Comparison of ENCODE assay signal across 24 mouse cellular contexts in the genomic region with DNA sequence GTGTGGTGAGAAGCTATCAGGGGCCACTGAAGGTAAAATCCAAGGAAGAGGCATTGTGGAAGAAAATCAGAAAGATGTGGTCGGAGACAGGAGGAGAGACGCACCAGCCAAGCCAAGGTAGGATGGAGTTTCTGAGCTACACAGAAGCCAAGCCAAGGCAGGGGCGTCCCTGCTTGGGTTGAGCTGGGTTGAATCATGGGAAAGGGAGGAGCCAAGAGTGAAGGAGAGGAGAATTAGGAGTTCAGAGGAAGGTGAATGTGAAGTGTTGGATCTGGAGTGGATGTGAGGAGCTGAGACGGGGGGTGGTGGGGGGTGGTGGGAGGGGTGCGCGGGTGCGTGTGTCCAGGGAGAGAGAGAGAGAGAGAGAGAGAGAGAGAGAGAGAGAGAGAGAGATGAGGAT. TPM values are rescaled to one million over a fixed set of nuclear protein-coding genes. Genes with fewer than 3 reads are reported as not detected.
A peak's percentile ranks its signal among the peaks of the same experiment; 100 is the strongest.
DNase-seq lines count a peak whose midpoint lies in the region; ATAC-seq and TF ChIP-seq lines count a peak whose summit lies in the region.
"Had no signal": no experiment of that assay in that cellular context is flagged by ENCODE, and none has a peak within 500 bp of the region (broad histone marks: within the 10 kb centered on the region; RNA-seq: fewer than 3 reads in every experiment).

No protein-coding gene starts in this region.

- H3K4me3 ChIP-seq in intestine, embryonic 14.5 days (ENCODE audit: low read depth, low read length): no peak overlapping the region
- H3K4me3 ChIP-seq in intestine, postnatal 0 days (ENCODE audit: low read depth, low read length): no peak overlapping the region
- no peak overlapping the region for H3K4me3 ChIP-seq in lung, embryonic 16.5 days (ENCODE audit: low read length)
- no peak overlapping the region for H3K4me3 ChIP-seq in lung, postnatal 0 days (ENCODE audit: low read depth, low read length)
- H3K4me3 ChIP-seq in embryonic facial prominence, embryonic 14.5 days (ENCODE audit: low read depth, low read length): no peak overlapping the region
- H3K4me3 ChIP-seq: forebrain, embryonic 12.5 days; heart, embryonic 10.5 days; hindbrain, embryonic 13.5 days had no signal

- 0 out of 2 replicates have a peak, but pooled peaks cover 5% of the 10 kb centered on the region for H3K4me1 ChIP-seq in intestine, embryonic 14.5 days (replicated peaks; ENCODE audit: control insufficient read depth, insufficient read depth, low read length)
- no peaks in the 10 kb centered on the region for H3K4me1 ChIP-seq in intestine, postnatal 0 days (replicated peaks; ENCODE audit: control insufficient read depth, insufficient read depth, low read length)
- H3K4me1 ChIP-seq in lung, embryonic 16.5 days (replicated peaks; ENCODE audit: control insufficient read depth, insufficient read depth, low read length): peaks cover 6% of the 10 kb centered on the region
- no peaks in the 10 kb centered on the region for H3K4me1 ChIP-seq in lung, postnatal 0 days (ENCODE audit: insufficient read depth, low read depth, low read length)
- H3K4me1 ChIP-seq in embryonic facial prominence, embryonic 14.5 days (ENCODE audit: control insufficient read depth, insufficient read depth, low read length): peaks cover 17% of the 10 kb centered on the region

- H3K4me2 ChIP-seq in intestine, embryonic 14.5 days (ENCODE audit: low read length): no peak overlapping the region; the same call in 1 of the 2 replicates
- H3K4me2 ChIP-seq in intestine, postnatal 0 days (replicated peaks; ENCODE audit: low read depth): no peak overlapping the region
- peak overlapping the region; percentile 35 for H3K4me2 ChIP-seq in lung, embryonic 16.5 days (ENCODE audit: low read depth, low read length)
- no peak overlapping the region for H3K4me2 ChIP-seq in lung, postnatal 0 days (replicated peaks; ENCODE audit: low read depth, low read length)
- 0 out of 2 replicates have a peak overlapping the region, but pooled peaks have one; percentile 4 for H3K4me2 ChIP-seq in embryonic facial prominence, embryonic 14.5 days (ENCODE audit: low read depth, low read length)
- H3K4me2 ChIP-seq: forebrain, embryonic 12.5 days; hindbrain, embryonic 13.5 days had no signal

- no peak for TF ChIP-seq EP300 in lung, postnatal 0 days (IDR thresholded peaks at IDR 0.05)

- no peaks in the 10 kb centered on the region for H3K27me3 ChIP-seq in intestine, embryonic 14.5 days (replicated peaks; ENCODE audit: control insufficient read depth, insufficient read depth, low read length)
- no peaks in the 10 kb centered on the region for H3K27me3 ChIP-seq in intestine, postnatal 0 days (replicated peaks; ENCODE audit: control insufficient read depth, insufficient read depth, low read length)
- no peaks in the 10 kb centered on the region for H3K27me3 ChIP-seq in lung, embryonic 16.5 days (ENCODE audit: control insufficient read depth, insufficient read depth, low read depth, low read length)
- no peaks in the 10 kb centered on the region for H3K27me3 ChIP-seq in lung, postnatal 0 days (replicated peaks; ENCODE audit: insufficient read depth, low read length)
- H3K27me3 ChIP-seq in embryonic facial prominence, embryonic 14.5 days (replicated peaks; ENCODE audit: control insufficient read depth, insufficient read depth, low read length): no peaks in the 10 kb centered on the region
- H3K27me3 ChIP-seq: forebrain, embryonic 12.5 days had no signal

- peak; percentile 61 for ATAC-seq in intestine, embryonic 14.5 days (replicated peaks; ENCODE audit: low FRiP score, low TSS enrichment, low read depth)
- ATAC-seq in intestine, postnatal 0 days: no peak
- peak; percentile 54; the same call in 1 of the 2 replicates for ATAC-seq in lung, embryonic 16.5 days (ENCODE audit: low read depth)
- ATAC-seq in lung, postnatal 0 days: no peak
- ATAC-seq in embryonic facial prominence, embryonic 14.5 days (ENCODE audit: low read depth): 0 out of 2 replicates have a peak, but pooled peaks have one; percentile 19
- ATAC-seq: activated CD4-positive, CD25-positive, alpha-beta regulatory T cell, adult 4 months; CD4-positive, CD25-positive, alpha-beta regulatory T cell, adult 4 months; forebrain, embryonic 16.5 days; hindbrain, postnatal 0 days; Patski had no signal

- H3K9me3 ChIP-seq in intestine, embryonic 14.5 days (ENCODE audit: control insufficient read depth, low read length): no peaks in the 10 kb centered on the region
- no peaks in the 10 kb centered on the region for H3K9me3 ChIP-seq in intestine, postnatal 0 days (ENCODE audit: control insufficient read depth)
- H3K9me3 ChIP-seq in lung, embryonic 16.5 days (ENCODE audit: control insufficient read depth, low read length): peaks cover 3% of the 10 kb centered on the region; the same call in 1 of the 2 replicates
- H3K9me3 ChIP-seq in lung, postnatal 0 days (ENCODE audit: low read length): no peaks in the 10 kb centered on the region
- no peaks in the 10 kb centered on the region for H3K9me3 ChIP-seq in embryonic facial prominence, embryonic 14.5 days (ENCODE audit: control insufficient read depth, low read length)
- H3K9me3 ChIP-seq: forebrain, embryonic 12.5 days; heart, embryonic 10.5 days had no signal

- no peak for TF ChIP-seq CTCF in intestine, postnatal 0 days (IDR thresholded peaks at IDR 0.05; ENCODE audit: low read depth)
- no peak for TF ChIP-seq CTCF in lung, postnatal 0 days (IDR thresholded peaks at IDR 0.05)

- no peak overlapping the region for H3K27ac ChIP-seq in intestine, embryonic 14.5 days (ENCODE audit: low read depth)
- no peak overlapping the region for H3K27ac ChIP-seq in intestine, postnatal 0 days (ENCODE audit: low read depth, low read length)
- H3K27ac ChIP-seq in lung, embryonic 16.5 days (ENCODE audit: low read length): no peak overlapping the region
- H3K27ac ChIP-seq in lung, postnatal 0 days (ENCODE audit: low read length): no peak overlapping the region
- H3K27ac ChIP-seq in embryonic facial prominence, embryonic 14.5 days (replicated peaks; ENCODE audit: low read depth, low read length): no peak overlapping the region
- H3K27ac ChIP-seq: forebrain, embryonic 12.5 days; heart, embryonic 10.5 days; hindbrain, embryonic 13.5 days; hindbrain, postnatal 0 days had no signal

- H3K9ac ChIP-seq in intestine, embryonic 14.5 days (ENCODE audit: low read length): no peak overlapping the region
- no peak overlapping the region for H3K9ac ChIP-seq in intestine, postnatal 0 days (ENCODE audit: low read depth, low read length)
- no peak overlapping the region for H3K9ac ChIP-seq in lung, embryonic 16.5 days (ENCODE audit: low read length)
- no peak overlapping the region for H3K9ac ChIP-seq in lung, postnatal 0 days (replicated peaks; ENCODE audit: low read depth)
- no peak overlapping the region for H3K9ac ChIP-seq in embryonic facial prominence, embryonic 14.5 days (ENCODE audit: low read depth, low read length)
- H3K9ac ChIP-seq: forebrain, embryonic 12.5 days; hindbrain, embryonic 13.5 days had no signal

- DNase-seq in intestine, embryonic 14.5 days (ENCODE audit: low spot score): no peak
- no peak for DNase-seq in lung, postnatal 0 days (ENCODE audit: low spot score)
- DNase-seq in embryonic facial prominence, embryonic 14.5 days (ENCODE audit: low spot score): no peak
- no peak for DNase-seq in cerebellum, postnatal 4 days (ENCODE audit: low spot score in 2 of 2)
- DNase-seq in embryo, embryonic 10 days (ENCODE audit: low spot score): no peak
- DNase-seq: adrenal gland, postnatal 14 days; B cell, adult 2 months; cerebellum, adult 11-12 months; cerebellum, adult 9-10 months; cerebellum, postnatal 25 days; gastrocnemius, postnatal 10 days; heart, adult 18-20 months; heart, postnatal 10 days; heart, postnatal 4 days had no signal

- 61% methylated on average over 6 of the region's 7 CpGs for WGBS in intestine, embryonic 14.5 days
- 54% methylated on average over 7 of the region's 7 CpGs for WGBS in intestine, postnatal 0 days
- 29% methylated on average over 7 of the region's 7 CpGs for WGBS in lung, embryonic 16.5 days
- 25% methylated on average over 3 of the region's 7 CpGs for WGBS in lung, postnatal 0 days
- 49% methylated on average over 7 of the region's 7 CpGs for WGBS in embryonic facial prominence, embryonic 14.5 days

- no peaks in the 10 kb centered on the region for H3K36me3 ChIP-seq in intestine, embryonic 14.5 days (ENCODE audit: control insufficient read depth, insufficient read depth, low read length)
- no peaks in the 10 kb centered on the region for H3K36me3 ChIP-seq in intestine, postnatal 0 days (ENCODE audit: control insufficient read depth, insufficient read depth)
- H3K36me3 ChIP-seq in lung, embryonic 16.5 days (ENCODE audit: control insufficient read depth, insufficient read depth, low read length): no peaks in the 10 kb centered on the region
- H3K36me3 ChIP-seq in lung, postnatal 0 days (ENCODE audit: insufficient read depth, low read length): no peaks in the 10 kb centered on the region
- no peaks in the 10 kb centered on the region for H3K36me3 ChIP-seq in embryonic facial prominence, embryonic 14.5 days (ENCODE audit: control insufficient read depth, insufficient read depth, low read length)
- H3K36me3 ChIP-seq: forebrain, embryonic 12.5 days; heart, embryonic 10.5 days; hindbrain, embryonic 13.5 days had no signal

RNA-seq across cellular contexts. Expression of gene Emilin3, which starts 9.2 kb away (rescaled TPM):
- 28.8 and 29.0 TPM in 2 replicates for polyA plus RNA-seq in intestine, embryonic 14.5 days (2014; fragmentation: Nextera tagmentation; extraction: Ambion mirVana)
- polyA plus RNA-seq in intestine, postnatal 0 days (2015; fragmentation: Nextera tagmentation; extraction: Ambion mirVana): 7.6 and 8.6 TPM in 2 replicates
- 6.6 and 8.2 TPM in 2 replicates for polyA plus RNA-seq in lung, embryonic 16.5 days (2015; fragmentation: Nextera tagmentation; extraction: Ambion mirVana)
- polyA plus RNA-seq in lung, postnatal 0 days (2015; fragmentation: Nextera tagmentation; extraction: Ambion mirVana): 0.36 and 0.52 TPM in 2 replicates
- polyA plus RNA-seq in embryonic facial prominence, embryonic 14.5 days (2014; fragmentation: Nextera tagmentation; extraction: Ambion mirVana): 21.6 and 26.0 TPM in 2 replicates
- polyA plus RNA-seq: activated CD4-positive, CD25-positive, alpha-beta regulatory T cell, adult 4 months; CD4-positive, CD25-positive, alpha-beta regulatory T cell, adult 4 months; Patski had no signal

RNA-seq across cellular contexts. Expression of gene Lpin3, which starts 40.8 kb away (rescaled TPM):
- polyA plus RNA-seq in intestine, embryonic 14.5 days (2014; fragmentation: Nextera tagmentation; extraction: Ambion mirVana): 3.7 and 4.5 TPM in 2 replicates
- 16.5 and 19.4 TPM in 2 replicates for polyA plus RNA-seq in intestine, postnatal 0 days (2015; fragmentation: Nextera tagmentation; extraction: Ambion mirVana)
- polyA plus RNA-seq in lung, embryonic 16.5 days (2015; fragmentation: Nextera tagmentation; extraction: Ambion mirVana): 3.6 and 3.9 TPM in 2 replicates
- 3.2 and 4.5 TPM in 2 replicates for polyA plus RNA-seq in lung, postnatal 0 days (2015; fragmentation: Nextera tagmentation; extraction: Ambion mirVana)
- polyA plus RNA-seq in embryonic facial prominence, embryonic 14.5 days (2014; fragmentation: Nextera tagmentation; extraction: Ambion mirVana): 1.1 and 1.4 TPM in 2 replicates
- polyA plus RNA-seq: forebrain, embryonic 16.5 days had no signal

RNA-seq across cellular contexts. Expression of gene Zhx3, which starts 48.5 kb away (rescaled TPM):
- 7.5 and 8.2 TPM in 2 replicates for polyA plus RNA-seq in intestine, embryonic 14.5 days (2014; fragmentation: Nextera tagmentation; extraction: Ambion mirVana)
- 3.5 and 4.4 TPM in 2 replicates for polyA plus RNA-seq in intestine, postnatal 0 days (2015; fragmentation: Nextera tagmentation; extraction: Ambion mirVana)
- 11.4 and 12.3 TPM in 2 replicates for polyA plus RNA-seq in lung, embryonic 16.5 days (2015; fragmentation: Nextera tagmentation; extraction: Ambion mirVana)
- polyA plus RNA-seq in lung, postnatal 0 days (2015; fragmentation: Nextera tagmentation; extraction: Ambion mirVana): 7.2 and 10.9 TPM in 2 replicates
- polyA plus RNA-seq in embryonic facial prominence, embryonic 14.5 days (2014; fragmentation: Nextera tagmentation; extraction: Ambion mirVana): 10.6 and 11.1 TPM in 2 replicates

Comparison
In these comparisons a context has a peak if more than half of its experiments do, and no peak if none do; other contexts are left out.
1. ATAC-seq: peak in intestine, embryonic 14.5 days (single experiment), lung, embryonic 16.5 days (single experiment) and embryonic facial prominence, embryonic 14.5 days (single experiment); none in intestine, postnatal 0 days (single experiment) and lung, postnatal 0 days (single experiment).
2. H3K4me2 ChIP-seq: peak in lung, embryonic 16.5 days (single experiment) and embryonic facial prominence, embryonic 14.5 days (single experiment); none in intestine, embryonic 14.5 days (single experiment), intestine, postnatal 0 days (single experiment) and lung, postnatal 0 days (single experiment).